Mouse (Mus musculus): ENCODE measurements at regions not wholly inside any gene's neighbourhood (a gene's known extent, or its start where the extent isn't known, plus 50 kb on each side); places are given as distances from the start of the nearest gene placed in this dataset.

- no peaks in the 10 kb centered on the region for H3K27me3 ChIP-seq
- ATAC-seq (ENCODE audit: insufficient number of reproducible peaks, insufficient read depth, low FRiP score, low TSS enrichment, low read depth): no peak
- no peak overlapping the region for H3K4me2 ChIP-seq
- H3K36me3 ChIP-seq: no peaks in the 10 kb centered on the region
- H3K27ac ChIP-seq: no peak overlapping the region
- H3K9ac ChIP-seq: no peak overlapping the region
- 56% methylated on average over 4 of the region's 4 CpGs for WGBS
- H3K4me3 ChIP-seq: no peak overlapping the region
- no peaks in the 10 kb centered on the region for H3K4me1 ChIP-seq
- no peaks in the 10 kb centered on the region for H3K9me3 ChIP-seq
Observed at GRCm38 (mm10) chr9:101807249-101807648, 54.4 kb upstream of the 9630041A04Rik start.

- H3K9ac ChIP-seq: no peak overlapping the region
- no peak overlapping the region for H3K27ac ChIP-seq
- H3K27me3 ChIP-seq: no peaks in the 10 kb centered on the region
- H3K4me2 ChIP-seq: no peak overlapping the region
- 68% methylated on average over 1 of the region's 1 CpGs for WGBS
- no peaks in the 10 kb centered on the region for H3K4me1 ChIP-seq
- H3K36me3 ChIP-seq: no peaks in the 10 kb centered on the region
- H3K4me3 ChIP-seq: no peak overlapping the region
- no peaks in the 10 kb centered on the region for H3K9me3 ChIP-seq
- no peak for ATAC-seq (ENCODE audit: insufficient number of reproducible peaks, insufficient read depth, low FRiP score, low TSS enrichment, low read depth)
Observed at GRCm38 (mm10) chr9:101796718-101797117, 64.9 kb upstream of the 9630041A04Rik start.

GRCm38 (mm10) chr9:101796063-101796462 is 65.6 kb upstream of the 9630041A04Rik start:
- Histone ChIP-seq H3K36me3 (no peaks in the 10 kb centered on the region), H3K27me3 (no peaks in the 10 kb centered on the region), H3K9me3 (no peaks in the 10 kb centered on the region), H3K4me3 (no peak overlapping the region), H3K4me1 (no peaks in the 10 kb centered on the region), H3K9ac (no peak overlapping the region), H3K27ac (no peak overlapping the region), H3K4me2 (no peak overlapping the region)
- no peak for ATAC-seq (ENCODE audit: insufficient number of reproducible peaks, insufficient read depth, low FRiP score, low TSS enrichment, low read depth)
- 73% methylated on average over 4 of the region's 4 CpGs for WGBS

- Histone ChIP-seq H3K4me2 (no peak overlapping the region), H3K36me3 (no peaks in the 10 kb centered on the region), H3K9me3 (no peaks in the 10 kb centered on the region), H3K4me1 (no peaks in the 10 kb centered on the region), H3K27ac (no peak overlapping the region), H3K4me3 (no peak overlapping the region), H3K27me3 (no peaks in the 10 kb centered on the region), H3K9ac (no peak overlapping the region)
- ATAC-seq (ENCODE audit: insufficient number of reproducible peaks, insufficient read depth, low FRiP score, low TSS enrichment, low read depth): no peak
- 75% methylated on average over 2 of the region's 2 CpGs for WGBS
Observed at GRCm38 (mm10) chr9:101795436-101795835, 66.2 kb upstream of the 9630041A04Rik start.

- H3K9ac ChIP-seq: no peak overlapping the region
- no peak overlapping the region for H3K27ac ChIP-seq
- no peak for ATAC-seq (ENCODE audit: insufficient number of reproducible peaks, insufficient read depth, low FRiP score, low TSS enrichment, low read depth)
- 59% methylated on average over 1 of the region's 1 CpGs for WGBS
- H3K36me3 ChIP-seq: no peaks in the 10 kb centered on the region
- H3K4me3 ChIP-seq: no peak overlapping the region
- no peak overlapping the region for H3K4me2 ChIP-seq
- no peaks in the 10 kb centered on the region for H3K4me1 ChIP-seq
- H3K9me3 ChIP-seq: no peaks in the 10 kb centered on the region
- no peaks in the 10 kb centered on the region for H3K27me3 ChIP-seq
Observed at GRCm38 (mm10) chr9:101790936-101791335, 70.7 kb upstream of the 9630041A04Rik start.

DNA sequence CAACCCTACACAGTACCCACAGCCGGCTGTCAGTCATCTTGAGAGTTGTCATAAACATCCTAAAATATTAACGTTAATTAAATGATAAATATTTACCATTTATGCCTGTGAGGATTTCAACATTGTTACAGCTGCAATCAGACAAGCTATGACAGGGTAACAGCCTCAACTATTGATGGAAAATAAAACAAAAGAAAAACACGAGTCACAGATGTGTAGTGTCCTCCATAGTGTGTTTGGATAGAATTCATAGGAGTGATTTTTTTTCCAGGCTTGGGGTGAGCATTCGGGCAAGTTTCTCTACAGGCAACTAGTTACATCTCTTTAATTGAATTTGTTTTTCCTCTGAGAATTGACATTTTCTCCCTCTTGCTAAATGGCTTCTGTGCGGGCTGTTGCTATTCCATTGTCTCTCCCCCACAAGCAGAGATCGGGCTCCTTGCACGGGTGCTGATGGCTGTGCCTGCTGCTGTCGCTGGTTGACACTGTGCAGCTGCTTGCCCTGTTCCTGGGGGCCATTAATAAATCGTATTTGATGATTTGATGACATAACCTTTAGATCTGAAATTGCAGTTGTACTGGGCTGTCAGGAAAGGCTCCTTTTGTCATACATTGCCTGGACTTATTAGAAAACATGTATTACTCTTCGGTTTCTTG is 120.6 kb upstream of the 9630041A04Rik start:
- peaks cover 9% of the 10 kb centered on the region for H3K4me1 ChIP-seq
- WGBS: 71% methylated on average over 10 of the region's 10 CpGs

GRCm38 (mm10) chr9:101739322-101739721 is 122.3 kb upstream of the 9630041A04Rik start:
- H3K9me3 ChIP-seq: no peaks in the 10 kb centered on the region
- no peak overlapping the region for H3K9ac ChIP-seq
- WGBS: 32% methylated on average over 10 of the region's 10 CpGs
- H3K27ac ChIP-seq: no peak overlapping the region
- peaks cover 9% of the 10 kb centered on the region for H3K4me1 ChIP-seq
- ATAC-seq (ENCODE audit: insufficient number of reproducible peaks, insufficient read depth, low FRiP score, low TSS enrichment, low read depth): no peak
- no peaks in the 10 kb centered on the region for H3K27me3 ChIP-seq
- H3K4me3 ChIP-seq: no peak overlapping the region
- H3K4me2 ChIP-seq: no peak overlapping the region
- H3K36me3 ChIP-seq: no peaks in the 10 kb centered on the region

More for the DNA sequence above, 120.6 kb upstream of the 9630041A04Rik start:
- H3K27ac ChIP-seq: no peak overlapping the region
- no peak for ATAC-seq (ENCODE audit: insufficient number of reproducible peaks, insufficient read depth, low FRiP score, low TSS enrichment, low read depth)
- H3K9ac ChIP-seq: no peak overlapping the region
- H3K4me2 ChIP-seq: no peak overlapping the region
- no peaks in the 10 kb centered on the region for H3K27me3 ChIP-seq
- no peaks in the 10 kb centered on the region for H3K9me3 ChIP-seq
- H3K4me3 ChIP-seq: no peak overlapping the region
- no peaks in the 10 kb centered on the region for H3K36me3 ChIP-seq

GRCm38 (mm10) chr9:101734271-101734670 is 127.4 kb upstream of the 9630041A04Rik start:
- Histone ChIP-seq H3K4me1 (peaks cover 17% of the 10 kb centered on the region), H3K4me2 (no peak overlapping the region), H3K4me3 (no peak overlapping the region), H3K36me3 (no peaks in the 10 kb centered on the region), H3K9ac (no peak overlapping the region), H3K9me3 (no peaks in the 10 kb centered on the region), H3K27ac (no peak overlapping the region), H3K27me3 (no peaks in the 10 kb centered on the region)
- ATAC-seq (ENCODE audit: insufficient number of reproducible peaks, insufficient read depth, low FRiP score, low TSS enrichment, low read depth): no peak
- 69% methylated on average over 8 of the region's 8 CpGs for WGBS

DNA sequence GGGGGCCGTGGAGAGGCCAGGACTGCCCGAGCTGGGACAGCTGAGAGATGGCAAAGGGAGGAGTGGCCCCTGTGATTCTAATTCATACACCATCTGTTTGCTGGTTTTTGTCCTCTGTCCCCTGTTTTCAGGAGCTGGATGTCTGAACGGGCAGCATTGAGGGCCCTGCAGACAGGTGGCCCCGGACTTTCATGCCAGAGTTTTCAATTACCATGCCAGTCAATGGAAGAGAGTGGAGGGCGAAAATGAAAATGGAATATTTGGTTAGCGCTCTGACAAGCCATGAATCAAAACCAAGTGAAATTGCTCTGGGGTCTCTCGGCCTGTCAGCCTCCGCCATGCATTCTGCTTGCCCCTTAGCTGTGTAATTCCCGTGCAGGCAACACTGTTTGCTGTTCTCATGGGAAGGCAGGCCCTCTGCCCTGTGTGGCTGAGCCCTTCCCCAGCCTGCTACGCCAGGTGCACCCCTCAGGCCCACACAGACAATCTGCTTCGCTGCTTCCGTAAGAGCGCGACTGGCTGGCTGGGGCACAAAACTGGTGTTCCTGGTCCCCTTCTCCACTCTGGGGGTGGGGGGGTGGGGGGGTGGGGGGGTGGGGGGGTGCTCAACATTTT is 127.9 kb upstream of the 9630041A04Rik start:
- Histone ChIP-seq H3K4me3 (no peak overlapping the region), H3K4me2 (no peak overlapping the region), H3K36me3 (no peaks in the 10 kb centered on the region), H3K9ac (no peak overlapping the region), H3K4me1 (peaks cover 16% of the 10 kb centered on the region), H3K27ac (no peak overlapping the region), H3K9me3 (no peaks in the 10 kb centered on the region), H3K27me3 (no peaks in the 10 kb centered on the region)
- 72% methylated on average over 14 of the region's 14 CpGs for WGBS
- ATAC-seq (ENCODE audit: insufficient number of reproducible peaks, insufficient read depth, low FRiP score, low TSS enrichment, low read depth): no peak

GRCm38 (mm10) chr9:101730136-101730535 is 131.5 kb upstream of the 9630041A04Rik start:
- no peak for ATAC-seq (ENCODE audit: insufficient number of reproducible peaks, insufficient read depth, low FRiP score, low TSS enrichment, low read depth)
- 0 out of 2 replicates have a peak overlapping the region, but pooled peaks have one; percentile 0 for H3K9ac ChIP-seq
- H3K4me2 ChIP-seq: no peak overlapping the region
- no peaks in the 10 kb centered on the region for H3K27me3 ChIP-seq
- WGBS: 80% methylated on average over 3 of the region's 3 CpGs
- H3K36me3 ChIP-seq: no peaks in the 10 kb centered on the region
- peaks cover 18% of the 10 kb centered on the region for H3K4me1 ChIP-seq
- peak overlapping the region; percentile 51; the same call in 1 of the 2 replicates for H3K27ac ChIP-seq
- H3K9me3 ChIP-seq: no peaks in the 10 kb centered on the region
- H3K4me3 ChIP-seq: no peak overlapping the region

DNA sequence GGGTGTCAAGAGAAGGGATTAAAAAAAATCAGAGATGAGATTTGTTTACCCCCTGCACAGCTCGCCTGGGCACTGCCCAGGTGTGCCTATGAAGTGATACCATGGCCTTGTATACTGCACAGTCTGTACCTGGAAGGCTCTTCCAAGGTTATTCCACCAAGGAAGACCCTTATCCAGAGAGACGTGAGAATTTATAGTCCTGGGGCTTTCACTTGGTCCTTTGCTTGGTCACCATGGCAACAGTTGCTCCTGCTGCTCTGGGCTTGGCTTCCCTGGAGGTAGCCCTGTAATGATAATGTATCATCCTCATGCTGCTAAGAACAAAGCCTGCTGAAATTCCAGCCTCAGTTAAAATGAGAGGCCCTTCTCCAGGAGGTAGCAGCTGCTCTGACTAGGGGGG is 143.7 kb upstream of the 9630041A04Rik start:
- Histone ChIP-seq H3K4me3 (no peak overlapping the region), H3K9ac (no peak overlapping the region), H3K9me3 (no peaks in the 10 kb centered on the region), H3K27ac (no peak overlapping the region), H3K27me3 (no peaks in the 10 kb centered on the region), H3K4me1 (no peaks in the 10 kb centered on the region), H3K36me3 (no peaks in the 10 kb centered on the region), H3K4me2 (no peak overlapping the region)
- 32% methylated on average over 2 of the region's 2 CpGs for WGBS
- no peak for ATAC-seq (ENCODE audit: insufficient number of reproducible peaks, insufficient read depth, low FRiP score, low TSS enrichment, low read depth)

GRCm38 (mm10) chr9:101716326-101716725 is 145.3 kb upstream of the 9630041A04Rik start:
- Histone ChIP-seq H3K4me2 (no peak overlapping the region), H3K27ac (no peak overlapping the region), H3K4me1 (no peaks in the 10 kb centered on the region), H3K9ac (no peak overlapping the region), H3K9me3 (no peaks in the 10 kb centered on the region), H3K27me3 (no peaks in the 10 kb centered on the region), H3K36me3 (no peaks in the 10 kb centered on the region), H3K4me3 (no peak overlapping the region)
- 77% methylated on average over 5 of the region's 5 CpGs for WGBS
- ATAC-seq (ENCODE audit: insufficient number of reproducible peaks, insufficient read depth, low FRiP score, low TSS enrichment, low read depth): no peak
